Mouse (Mus musculus) kidney, adult 9 months (tissue): ENCODE data around the gene Lgr4.

Experiments used
- DNase-seq: peaks from one replicate; pipeline ENCODE4 v3.0.0; 2022

Lgr4 gene

DNA sequence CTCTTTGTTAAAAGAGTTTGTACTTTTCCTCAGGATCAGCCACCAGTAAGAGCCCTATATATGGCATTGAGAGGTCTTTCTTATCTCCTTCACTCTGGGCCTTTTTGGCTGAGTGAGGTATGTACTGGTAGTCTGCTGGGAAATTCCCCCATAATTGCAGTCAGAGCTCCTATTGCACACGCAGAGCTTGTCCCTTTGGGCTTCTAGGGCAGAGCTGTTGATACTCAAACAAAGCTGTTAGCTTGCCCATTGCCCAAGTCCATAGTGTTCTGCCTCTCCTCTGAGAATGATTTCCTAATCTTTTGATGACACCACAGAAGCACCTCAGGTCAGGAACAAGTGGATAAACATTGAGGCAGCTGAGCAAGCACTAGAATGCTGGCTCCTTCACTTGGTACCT is 67.5 kb downstream of the Lgr4 start:
- peak; percentile 81 for DNase-seq

DNA sequence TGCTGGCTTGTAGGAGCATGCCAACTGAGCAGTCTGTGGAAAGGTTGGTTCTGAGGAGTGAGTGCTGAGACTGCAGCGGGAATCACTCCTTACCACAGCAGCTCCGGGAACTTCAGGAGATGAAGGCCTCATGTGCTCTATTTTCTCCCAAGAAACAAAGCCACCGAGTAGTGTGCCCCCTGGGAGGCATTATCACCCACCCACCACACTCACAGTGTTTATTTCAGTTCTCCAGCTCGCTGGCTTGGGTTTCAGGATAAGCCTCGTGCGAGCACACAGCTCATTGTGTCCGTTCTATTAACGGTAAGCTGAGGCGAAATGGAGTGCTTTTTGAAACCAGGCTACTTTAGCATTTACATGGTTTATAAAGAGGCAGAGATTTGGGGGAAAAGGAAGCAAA is 68.1 kb downstream of the Lgr4 start:
- DNase-seq, result no peak

DNA sequence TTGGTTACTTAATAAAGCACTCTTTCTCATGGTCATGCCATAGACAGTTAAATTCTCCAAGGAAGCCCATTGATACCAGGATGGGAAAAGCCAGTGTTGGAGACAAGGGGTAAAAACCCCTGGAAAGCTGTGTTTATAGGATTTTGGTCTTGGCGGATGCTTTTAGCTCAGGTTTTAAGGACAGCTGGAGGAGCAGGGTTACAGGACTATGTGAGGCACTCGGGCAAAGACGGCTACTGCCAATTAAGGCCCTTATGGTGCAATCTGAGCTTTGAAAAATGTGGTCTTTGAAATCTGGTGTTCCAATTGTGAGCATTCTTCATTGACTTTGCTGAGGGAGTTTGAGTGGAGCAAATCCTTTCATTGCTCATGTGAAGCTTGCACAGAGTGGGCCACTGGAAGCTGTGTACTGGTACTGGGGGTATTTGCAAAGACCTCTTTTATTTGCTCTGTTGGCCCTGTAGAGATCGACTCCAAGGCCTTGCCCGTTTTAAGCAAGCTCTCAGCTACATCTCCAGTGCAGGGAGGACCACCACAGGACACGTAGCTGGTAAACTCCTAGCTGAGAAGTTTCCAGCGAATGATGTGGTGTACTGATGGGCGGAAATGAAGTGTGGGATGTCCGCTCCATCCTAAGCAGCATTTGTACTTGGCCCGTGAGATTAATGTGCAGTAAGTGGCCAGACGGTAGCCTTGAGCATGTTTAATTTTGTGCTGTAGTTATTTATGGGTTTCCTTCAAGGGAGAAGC is 68.8 kb downstream of the Lgr4 start:
- DNase-seq, result no peak

DNA sequence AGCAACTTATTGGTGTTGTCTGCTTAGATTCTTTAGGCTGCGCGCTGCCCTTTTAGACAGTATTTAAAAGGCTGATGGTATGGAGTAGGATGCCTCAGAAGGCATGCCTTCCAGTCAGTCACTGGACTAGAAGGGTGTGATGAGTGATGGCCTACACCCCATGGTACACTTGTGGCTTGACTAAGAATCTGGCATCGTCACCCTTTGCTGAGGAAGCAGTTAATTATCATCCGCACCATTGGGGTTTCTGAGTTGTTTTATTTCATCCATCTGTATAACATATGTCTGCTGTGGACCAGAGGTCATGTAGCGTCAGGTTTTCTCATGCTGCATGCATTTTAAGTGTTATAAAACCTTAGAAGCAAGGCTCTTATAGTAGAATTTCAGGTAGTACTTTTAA is 70.5 kb downstream of the Lgr4 start:
- no peak for DNase-seq

DNA sequence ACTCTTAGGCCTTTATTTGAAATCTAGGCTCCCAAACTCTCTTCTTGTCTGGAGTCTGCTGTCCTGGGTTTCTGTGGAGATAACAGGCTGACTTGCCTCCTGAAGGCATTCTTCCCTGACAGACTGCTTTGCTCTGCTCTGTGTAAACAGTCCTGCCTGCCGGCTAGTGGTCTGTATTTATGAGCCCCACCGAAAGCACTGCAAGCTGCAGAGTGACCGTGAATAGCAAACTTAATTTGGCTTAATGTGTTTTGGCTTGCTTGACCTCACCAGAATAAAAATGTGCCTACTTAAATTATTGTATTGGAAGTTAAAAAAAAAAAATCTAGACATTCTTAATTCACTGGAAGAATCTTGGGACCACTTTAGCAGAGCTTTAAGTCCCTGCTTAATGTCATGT is 71.7 kb downstream of the Lgr4 start:
- DNase-seq, result no peak

DNA sequence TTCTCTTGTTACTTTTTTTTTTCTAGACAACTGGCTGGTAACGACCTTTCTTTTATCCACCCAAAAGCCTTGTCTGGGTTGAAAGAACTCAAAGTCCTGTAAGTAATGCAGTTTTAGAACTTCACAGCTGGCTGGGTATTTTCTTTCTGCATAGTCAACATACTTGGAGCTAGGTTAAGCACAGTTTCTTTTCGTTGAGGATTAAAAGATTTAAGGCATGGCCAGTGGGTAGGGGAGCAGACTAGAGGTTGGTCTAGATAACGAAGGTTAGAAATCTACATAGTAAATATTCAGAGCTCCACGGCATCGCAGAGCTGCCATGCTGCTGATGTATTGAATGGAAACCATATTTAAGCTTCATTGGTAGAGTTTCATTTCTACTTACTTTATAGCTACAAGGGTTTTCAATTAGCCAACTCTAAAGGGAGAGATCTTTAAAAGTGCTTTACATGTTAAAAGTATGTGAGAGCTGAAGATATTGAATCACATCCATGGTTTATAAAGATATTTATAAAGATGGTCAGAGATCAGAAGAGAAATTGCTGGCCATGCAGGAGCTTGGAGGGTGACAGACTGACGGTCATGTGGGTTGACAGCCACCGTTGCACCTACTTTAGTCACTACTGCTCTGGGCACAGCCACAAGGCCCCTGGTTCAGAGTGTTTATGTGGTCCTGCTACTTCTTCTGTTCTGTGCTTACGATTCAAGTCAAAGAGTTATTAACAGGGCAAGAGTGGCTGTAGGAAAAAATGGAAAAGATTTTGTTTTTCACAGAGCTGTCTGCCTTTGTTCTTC is 72.4 kb downstream of the Lgr4 start:
- peak; percentile 59 for DNase-seq

DNA sequence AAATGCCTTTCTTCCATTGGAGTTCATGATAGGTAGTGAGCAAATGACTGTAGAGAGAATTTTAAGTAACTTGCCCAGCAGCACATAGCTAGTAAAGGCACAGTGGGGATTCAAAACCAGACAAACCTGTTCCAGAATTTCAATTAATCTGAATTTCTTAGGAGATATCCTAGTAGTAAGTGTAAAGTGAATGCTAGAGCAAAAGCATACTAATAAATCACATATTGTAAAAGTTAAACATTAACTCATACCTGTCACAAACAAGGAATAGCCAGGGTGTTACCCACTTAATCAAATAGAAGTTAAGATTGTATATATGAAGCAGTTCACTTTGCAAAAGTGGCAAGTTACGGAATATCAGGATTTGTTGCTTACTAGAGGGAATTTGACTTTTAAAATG is 74.3 kb downstream of the Lgr4 start:
- DNase-seq, result no peak

DNA sequence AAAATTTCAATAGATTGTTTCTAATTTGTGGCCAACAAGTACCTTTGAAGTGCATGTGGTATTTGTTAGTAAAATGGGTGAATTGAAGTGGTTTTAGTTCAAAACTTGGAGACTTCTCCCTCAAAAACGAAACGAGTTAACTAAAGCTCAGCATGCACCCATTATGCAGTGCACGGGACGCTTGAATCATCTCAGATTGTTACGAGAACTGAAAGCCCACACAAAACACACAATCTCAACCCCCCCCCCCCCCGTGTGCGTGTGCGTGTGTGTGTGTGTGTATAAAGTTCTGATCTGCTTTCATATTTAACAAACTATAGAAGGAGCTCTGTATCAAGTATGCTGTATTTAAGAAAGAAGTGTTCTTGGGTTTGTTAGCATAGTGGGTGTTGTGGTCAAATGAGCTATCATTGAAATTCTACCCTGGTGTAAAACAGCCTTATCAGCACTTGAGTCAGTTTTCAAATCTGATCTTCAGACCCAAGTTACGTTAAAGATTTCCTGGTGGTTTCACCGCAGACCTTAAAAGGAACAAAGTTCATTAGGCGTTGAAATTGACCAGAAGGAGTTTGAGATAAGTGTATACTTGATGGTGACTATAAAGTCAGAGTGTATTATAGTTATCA is 75.1 kb downstream of the Lgr4 start:
- DNase-seq, result no peak

DNA sequence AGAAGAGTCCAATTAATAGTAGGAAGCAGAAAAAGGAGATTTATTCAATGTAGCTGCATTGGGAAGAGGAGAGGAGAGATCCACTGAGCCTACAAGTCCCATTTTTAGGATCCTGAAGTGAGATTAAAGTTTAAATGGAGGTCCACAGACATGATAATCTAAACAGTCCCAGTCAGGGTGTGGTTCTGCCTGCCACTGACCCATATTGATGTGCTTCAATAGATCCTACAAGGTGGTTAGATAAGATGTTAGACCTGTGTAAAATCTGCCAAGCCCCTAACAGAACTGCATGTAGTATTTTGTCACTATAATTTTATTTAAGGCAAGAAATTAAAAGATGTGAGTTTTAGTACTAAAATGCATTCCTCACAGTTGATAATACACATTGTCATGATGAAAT is 76.0 kb downstream of the Lgr4 start:
- no peak for DNase-seq

DNA sequence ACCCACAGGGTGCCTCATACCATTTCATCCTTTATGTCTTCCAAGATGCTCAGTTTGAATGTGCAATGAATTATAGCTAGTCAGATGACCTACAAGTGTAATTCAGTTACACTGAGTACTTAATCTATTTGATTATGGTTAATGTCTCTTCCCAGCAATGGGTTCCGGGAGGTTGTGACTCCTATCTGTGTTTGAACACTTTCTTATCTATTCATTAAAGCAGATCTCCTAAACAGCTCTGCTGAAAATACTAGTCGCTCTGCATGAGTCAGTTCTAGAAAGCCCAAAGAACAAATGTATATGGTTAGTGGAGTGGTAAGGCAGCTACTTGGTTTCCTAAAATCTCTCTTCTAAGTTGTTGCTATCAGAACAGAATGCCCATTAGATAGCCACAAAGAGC is 77.6 kb downstream of the Lgr4 start:
- DNase-seq, result no peak

DNA sequence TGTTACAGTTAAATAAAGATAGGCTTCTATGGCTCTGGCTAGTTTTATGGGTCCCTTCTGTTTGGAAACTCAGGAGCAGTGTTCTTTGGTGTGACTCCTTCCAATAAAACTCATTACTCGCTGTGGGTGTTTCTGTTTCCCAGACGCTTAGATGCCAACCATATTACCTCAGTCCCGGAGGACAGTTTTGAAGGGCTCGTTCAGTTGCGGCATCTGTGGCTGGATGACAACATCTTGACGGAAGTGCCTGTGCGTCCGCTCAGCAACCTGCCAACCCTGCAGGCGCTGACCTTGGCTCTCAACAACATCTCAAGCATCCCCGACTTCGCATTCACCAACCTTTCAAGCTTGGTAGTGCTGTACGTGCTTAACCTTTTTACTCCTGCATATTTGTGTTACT is 79.0 kb downstream of the Lgr4 start:
- no peak for DNase-seq

DNA sequence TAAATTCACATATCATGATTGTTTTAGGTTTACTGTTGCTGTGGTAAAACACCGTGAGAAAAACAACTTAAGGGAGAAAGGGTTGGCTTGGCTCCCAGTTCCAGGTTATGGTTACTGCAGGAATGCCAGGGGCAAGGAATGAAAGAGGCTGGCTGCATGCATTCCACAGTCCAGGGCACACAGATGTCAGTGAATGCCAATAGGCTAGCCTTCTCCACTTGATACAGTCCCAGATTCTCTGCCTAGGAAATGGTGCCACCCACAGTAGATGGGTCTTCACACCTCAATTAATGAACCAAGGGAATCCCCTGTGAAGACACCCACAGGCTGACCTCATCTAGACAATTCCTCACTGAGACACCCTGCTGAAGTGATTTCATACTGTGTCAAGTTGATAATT is 87.2 kb downstream of the Lgr4 start:
- DNase-seq, result peak; percentile 66

DNA sequence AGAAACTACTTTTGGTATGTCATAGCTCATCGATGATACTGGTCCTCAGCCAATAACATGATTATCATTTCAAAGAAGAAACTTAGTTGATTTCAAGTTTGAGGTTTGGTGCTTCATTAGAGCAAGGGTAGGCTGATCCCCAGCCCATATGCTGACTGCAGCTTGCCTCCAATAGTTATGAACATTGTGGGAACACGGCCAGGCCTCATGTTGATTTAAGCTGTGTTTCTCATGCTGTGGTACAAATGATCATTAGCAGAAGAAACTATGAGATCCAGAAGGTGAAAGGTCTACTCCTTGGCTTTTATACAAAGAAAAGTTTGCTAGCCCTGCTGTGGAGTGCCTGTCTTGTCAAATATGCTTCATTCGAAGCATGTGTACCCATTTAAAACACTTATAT is 87.7 kb downstream of the Lgr4 start:
- DNase-seq, result no peak

DNA sequence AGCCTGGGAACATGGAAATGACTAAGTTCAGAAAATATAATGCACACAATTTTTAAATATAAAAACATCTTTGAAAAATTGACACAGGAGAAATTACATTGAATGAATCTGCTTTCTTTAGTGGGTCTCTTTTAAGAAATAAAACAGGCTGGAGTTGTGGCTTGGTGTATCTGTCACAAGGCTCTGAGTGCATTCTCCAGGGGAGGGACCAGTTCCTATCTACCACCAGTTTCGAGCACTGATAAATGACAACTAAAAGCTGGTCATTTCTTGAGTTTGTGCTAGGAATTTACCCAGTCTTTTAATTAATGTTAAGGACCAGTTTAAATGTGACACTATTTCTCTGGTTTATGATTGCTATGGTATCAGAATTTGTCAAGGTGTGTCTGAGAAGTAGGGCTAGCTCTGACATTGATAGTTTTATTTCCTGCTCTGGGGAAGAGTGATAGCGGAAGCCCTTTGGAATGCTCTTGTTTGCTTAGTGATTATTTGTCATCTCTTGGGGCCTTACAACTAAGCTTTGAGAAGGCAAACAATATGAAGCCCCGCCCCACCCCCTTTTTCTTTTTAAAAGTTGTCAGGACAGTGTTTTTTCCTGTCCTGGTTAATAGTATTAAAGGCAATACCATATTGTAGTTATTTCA is 88.3 kb downstream of the Lgr4 start:
- no peak for DNase-seq

DNA sequence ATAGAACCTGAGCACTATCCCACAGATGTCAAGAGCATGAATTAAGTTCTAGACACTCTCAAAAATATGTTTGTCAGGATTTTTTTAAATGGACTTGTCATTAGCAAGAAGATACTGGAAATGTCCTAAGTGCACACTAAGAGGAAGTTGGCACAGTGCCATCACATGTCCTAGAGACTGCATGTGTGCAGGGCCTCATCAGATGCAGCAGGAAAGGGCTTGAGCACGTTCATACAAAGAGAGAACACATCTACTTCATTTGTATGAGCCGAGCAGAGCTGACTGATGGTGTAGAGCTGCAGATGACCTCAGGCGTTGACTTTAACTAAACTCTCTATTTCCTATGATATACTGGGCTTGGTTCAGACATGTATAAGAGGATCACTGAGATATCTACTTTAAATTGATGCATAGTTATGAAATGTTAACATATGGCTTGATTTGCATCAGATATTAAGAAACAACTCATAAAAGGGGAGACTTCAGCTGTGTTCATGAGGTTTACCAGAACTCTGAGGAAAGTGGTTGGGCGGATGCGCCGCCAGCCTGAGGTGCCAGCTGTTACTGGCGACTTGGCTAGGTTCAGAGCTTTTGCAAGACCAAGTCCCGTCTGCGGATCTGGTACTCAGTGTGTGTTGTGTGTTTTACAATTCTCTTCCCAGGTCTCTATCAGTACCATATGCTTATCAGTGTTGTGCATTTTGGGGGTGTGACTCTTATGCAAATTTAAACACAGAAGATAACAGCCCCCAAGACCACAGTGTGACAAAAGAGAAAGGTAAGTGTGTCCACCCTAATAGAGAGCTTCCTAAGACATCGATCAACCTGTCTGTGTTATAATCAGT is 90.2 kb downstream of the Lgr4 start:
- no peak for DNase-seq

DNA sequence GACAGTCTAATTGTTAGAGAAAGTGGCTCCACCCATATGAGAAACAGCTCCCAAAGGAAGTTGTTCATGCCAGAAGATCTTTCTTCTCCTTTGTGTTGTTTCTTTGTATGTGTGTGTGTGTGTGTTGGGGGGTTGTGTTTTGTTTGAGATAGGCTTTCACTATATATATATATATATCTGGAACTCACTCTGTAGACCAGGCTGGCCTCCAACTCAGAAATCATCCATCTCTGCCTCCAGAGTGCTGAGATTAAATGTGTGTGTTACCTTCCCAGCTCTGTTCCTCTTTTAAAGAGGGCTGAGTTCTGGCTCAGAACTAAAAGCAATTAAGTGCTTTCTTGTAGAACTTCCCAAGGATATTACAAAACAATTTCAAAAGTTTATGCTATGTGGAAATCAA is 92.0 kb downstream of the Lgr4 start:
- no peak for DNase-seq

DNA sequence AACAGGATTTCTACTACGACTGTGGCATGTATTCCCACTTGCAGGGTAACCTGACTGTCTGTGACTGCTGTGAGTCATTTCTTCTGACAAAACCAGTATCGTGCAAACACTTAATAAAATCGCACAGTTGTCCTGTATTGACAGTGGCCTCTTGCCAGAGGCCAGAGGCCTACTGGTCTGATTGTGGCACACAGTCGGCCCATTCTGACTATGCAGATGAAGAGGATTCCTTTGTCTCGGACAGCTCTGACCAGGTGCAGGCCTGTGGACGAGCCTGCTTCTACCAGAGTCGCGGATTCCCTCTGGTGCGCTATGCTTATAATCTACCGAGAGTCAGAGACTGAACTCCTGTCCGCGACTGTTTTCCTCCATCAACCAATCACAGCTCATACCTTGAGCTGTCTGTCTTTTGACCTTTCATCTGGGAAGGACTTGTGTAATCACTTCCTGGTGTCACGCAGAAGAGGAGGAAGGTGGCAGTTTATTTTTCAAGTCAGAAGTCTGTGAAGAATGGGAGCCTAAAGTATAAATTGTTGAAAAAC is 94.8 kb downstream of the Lgr4 start:
- no peak for DNase-seq

DNA sequence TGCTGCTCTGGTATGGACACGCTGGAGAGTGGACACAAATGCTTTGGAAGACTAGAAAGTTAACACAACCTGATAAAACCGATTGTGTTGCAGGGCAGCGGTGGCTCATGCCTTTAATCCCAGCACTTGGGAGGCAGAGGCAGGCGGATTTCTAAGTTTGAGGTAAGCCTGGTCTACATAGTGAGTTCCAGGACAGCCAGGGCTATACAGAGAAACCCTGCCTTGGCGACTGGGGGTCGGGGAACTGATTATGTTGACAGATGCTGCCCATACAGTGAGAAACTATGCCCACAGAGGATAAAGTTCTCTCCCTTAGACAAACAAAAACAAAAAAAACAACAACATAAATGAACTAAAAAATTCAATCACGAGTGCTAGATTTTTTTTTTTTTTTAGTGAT is 99.6 kb downstream of the Lgr4 start:
- DNase-seq, result no peak

DNA sequence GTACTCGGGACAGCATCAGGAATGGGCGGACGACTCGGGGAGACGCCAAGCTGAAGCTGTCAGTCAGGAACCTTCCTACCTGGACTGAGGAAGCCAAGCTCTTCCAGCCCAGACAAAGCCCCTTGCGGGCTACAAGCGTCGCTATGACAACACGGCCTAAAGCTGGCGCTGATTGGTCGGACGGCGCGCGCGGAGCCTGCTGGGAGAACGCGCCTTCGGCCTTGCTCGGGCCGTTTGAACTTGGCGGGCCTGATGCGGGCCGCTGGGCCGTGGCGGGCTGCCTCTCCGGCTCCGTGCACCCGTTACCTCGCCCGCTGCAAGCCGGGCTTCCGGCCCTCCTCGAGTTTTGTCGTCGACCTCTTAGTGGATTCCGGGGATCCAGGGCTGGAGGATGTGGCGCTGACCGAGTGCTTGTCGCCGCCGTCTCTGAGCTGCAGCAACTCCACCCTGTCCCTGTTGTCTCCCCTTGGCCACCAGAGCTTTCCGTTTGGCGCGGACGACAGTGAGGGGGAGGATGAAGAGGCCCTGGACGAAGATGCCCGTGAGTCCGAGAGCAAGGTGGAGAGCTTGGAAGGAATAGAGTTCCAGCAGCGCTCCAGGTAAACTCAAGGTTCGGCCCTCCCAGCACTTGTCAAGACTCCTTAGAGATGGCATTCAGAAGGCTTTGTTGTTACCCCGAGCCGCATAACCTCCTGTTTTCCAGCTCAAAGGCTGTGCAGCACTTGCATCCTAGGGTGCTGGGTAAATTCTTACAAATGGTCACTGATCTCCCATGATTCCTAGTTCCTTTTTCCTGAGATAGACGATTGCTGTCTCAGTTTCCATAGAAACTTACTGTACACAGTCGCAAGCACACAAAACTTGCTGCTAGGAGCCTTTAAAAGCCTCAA is 100.4 kb downstream of the Lgr4 start, which contains the start of gene Ccdc34:
Gene Ccdc34 (plus strand): TSS at position 202 of the 890 bp plus-strand sequence.
- peak; percentile 92 for DNase-seq

DNA sequence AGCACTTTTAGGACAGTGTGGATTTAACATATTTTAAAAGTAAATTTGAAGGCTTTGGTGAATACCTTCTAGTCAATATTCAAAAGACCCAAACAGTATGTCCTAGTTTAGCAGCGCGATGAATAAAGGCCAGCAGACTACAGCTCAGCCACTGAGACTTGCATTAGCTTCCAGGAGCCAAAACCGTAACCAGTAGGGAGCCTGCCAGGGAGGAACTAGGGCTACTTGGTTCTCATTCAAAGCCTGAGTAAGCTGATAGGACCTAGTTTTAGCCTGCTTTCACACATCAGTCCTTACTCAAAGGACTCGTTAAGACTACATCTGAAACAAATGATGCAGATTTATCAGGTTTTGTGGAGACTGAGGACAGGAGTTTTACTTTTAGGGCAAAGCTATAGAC is 102.2 kb downstream of the Lgr4 start:
- DNase-seq, result no peak

DNA sequence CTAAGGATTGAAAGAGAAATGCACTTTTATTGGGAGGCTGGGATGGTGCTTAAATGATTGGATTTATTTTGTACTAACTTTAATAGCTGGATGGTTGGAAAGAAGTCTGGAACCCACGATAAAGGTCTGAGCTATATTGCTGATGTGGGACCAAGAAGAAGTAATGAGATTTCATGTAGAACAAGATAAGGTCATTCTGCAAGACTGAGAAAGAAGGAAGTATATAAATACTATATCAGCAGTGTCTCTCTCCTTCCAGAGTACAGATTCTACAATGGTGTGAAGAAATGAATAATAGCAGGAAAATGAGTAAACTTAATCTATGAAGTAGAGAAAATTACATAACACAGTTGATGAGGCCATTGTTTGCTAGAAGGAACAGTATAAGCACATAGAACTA is 103.0 kb downstream of the Lgr4 start:
- no peak for DNase-seq
